Mouse (Mus musculus): Measurements from ENCODE around the gene Arrb2.

Gene Arrb2

GRCm38 (mm10) chr11:70489138-70489537, 56.7 kb downstream of the Arrb2 start:
- in situ Hi-C loops (cut with MboI, MseI), result no loop called here

- in situ Hi-C loops (cut with MboI, MseI), result no loop called here
Measured at GRCm38 (mm10) chr11:70489684-70490083, 57.2 kb downstream of the Arrb2 start.
